Mouse (Mus musculus): ENCODE results near the gene Zbp1. TPM values are rescaled to one million over a fixed set of nuclear protein-coding genes. Genes with fewer than 3 reads are reported as not detected.

The Zbp1 gene
- polyA plus RNA-seq, 1 experiment from 2014 or later = 0.41 TPM

DNA sequence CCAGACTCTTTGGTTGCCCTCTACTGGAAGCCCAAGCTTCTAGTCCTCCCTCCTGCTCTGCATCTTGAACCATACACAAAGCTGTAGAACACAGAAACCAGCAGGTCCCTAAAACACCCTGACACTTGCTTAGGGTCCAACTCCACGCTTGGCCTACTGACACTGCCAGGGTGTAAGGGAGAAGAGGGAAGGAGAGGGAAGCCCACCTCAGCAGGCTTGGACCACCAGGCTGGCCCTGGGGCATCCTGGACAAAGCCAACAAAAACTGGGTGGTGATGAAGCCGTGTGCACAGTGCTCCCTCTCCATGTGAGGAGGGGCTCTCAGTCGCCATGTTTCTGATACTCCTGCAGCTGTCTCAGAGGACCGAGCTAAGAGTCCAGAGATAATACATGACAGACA, 38.7 kb downstream of the Zbp1 start:
- no peak for TF ChIP-seq CTCF (IDR thresholded peaks at IDR 0.05; ENCODE audit: low read depth)
- no peak overlapping the region for H3K4me3 ChIP-seq (ENCODE audit: low read depth, low read length)
- H3K27ac ChIP-seq (ENCODE audit: low read depth) = no peak overlapping the region
- no peak for DNase-seq
- no peaks in the 10 kb centered on the region for H3K27me3 ChIP-seq (ENCODE audit: insufficient read depth, low read length)
- no peak overlapping the region for H3K4me2 ChIP-seq
- H3K9ac ChIP-seq = no peak overlapping the region
- no peaks in the 10 kb centered on the region for H3K36me3 ChIP-seq (ENCODE audit: insufficient read depth)
- no peaks in the 10 kb centered on the region for H3K4me1 ChIP-seq (ENCODE audit: insufficient read depth)
- 61% methylated on average over 4 of the region's 4 CpGs for WGBS
- no peaks in the 10 kb centered on the region for H3K9me3 ChIP-seq (ENCODE audit: low read depth, low read length)
- no peak for ATAC-seq (ENCODE audit: insufficient read depth)

DNA sequence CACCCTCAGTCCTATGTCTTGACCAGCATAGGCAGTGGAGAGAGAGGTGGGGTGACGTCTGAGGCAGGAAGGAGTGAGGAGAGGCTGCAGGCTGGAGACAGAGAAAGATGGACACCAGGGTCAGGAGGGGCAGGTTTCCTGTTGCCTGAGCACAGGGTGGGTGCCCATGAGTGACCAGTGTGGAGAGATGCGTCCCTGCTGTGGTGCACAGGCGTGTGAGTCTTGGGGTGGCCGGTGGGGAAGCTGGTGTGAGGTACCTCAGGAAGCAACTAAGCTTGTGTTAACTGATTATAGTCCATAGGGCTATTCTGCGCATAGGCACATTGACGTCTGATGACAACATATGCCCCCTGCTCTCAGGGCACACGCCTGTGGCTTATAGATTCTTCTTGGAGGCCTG, 39.7 kb downstream of the Zbp1 start:
- H3K9me3 ChIP-seq (ENCODE audit: low read depth, low read length) = no peaks in the 10 kb centered on the region
- H3K36me3 ChIP-seq (ENCODE audit: insufficient read depth) = no peaks in the 10 kb centered on the region
- H3K9ac ChIP-seq = no peak overlapping the region
- no peak for TF ChIP-seq CTCF (IDR thresholded peaks at IDR 0.05; ENCODE audit: low read depth)
- H3K4me1 ChIP-seq (ENCODE audit: insufficient read depth) = no peaks in the 10 kb centered on the region
- no peak overlapping the region for H3K27ac ChIP-seq (ENCODE audit: low read depth)
- no peak overlapping the region for H3K4me2 ChIP-seq
- WGBS = 61% methylated on average over 7 of the region's 7 CpGs
- ATAC-seq (ENCODE audit: insufficient read depth) (no peak), DNase-seq (no peak)
- H3K27me3 ChIP-seq (ENCODE audit: insufficient read depth, low read length) = no peaks in the 10 kb centered on the region
- H3K4me3 ChIP-seq (ENCODE audit: low read depth, low read length) = no peak overlapping the region

DNA sequence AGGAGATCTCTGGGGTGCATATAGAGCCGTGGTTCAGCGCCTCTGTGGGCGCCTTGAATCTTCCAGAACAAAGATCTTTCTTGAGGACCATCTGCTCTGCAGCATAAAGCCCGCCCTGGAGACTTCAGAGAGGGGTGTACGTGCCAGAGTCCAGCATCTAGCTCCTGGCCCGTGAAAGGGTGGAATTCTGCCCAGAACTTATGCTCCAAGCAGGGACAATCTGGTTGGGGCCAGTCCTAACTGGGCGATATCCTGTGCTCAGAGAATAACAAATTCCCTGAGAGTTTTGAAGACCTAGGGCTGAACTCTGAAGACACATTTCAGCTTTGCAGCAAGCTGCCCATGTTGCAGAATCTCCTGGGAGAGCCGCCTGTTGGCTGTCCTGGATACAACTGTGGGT, 40.8 kb downstream of the Zbp1 start:
- no peak for TF ChIP-seq CTCF (IDR thresholded peaks at IDR 0.05; ENCODE audit: low read depth)
- Histone ChIP-seq H3K27ac (ENCODE audit: low read depth) (no peak overlapping the region), H3K4me2 (no peak overlapping the region), H3K9ac (no peak overlapping the region), H3K4me3 (ENCODE audit: low read depth, low read length) (no peak overlapping the region), H3K9me3 (ENCODE audit: low read depth, low read length) (no peaks in the 10 kb centered on the region), H3K4me1 (ENCODE audit: insufficient read depth) (no peaks in the 10 kb centered on the region), H3K36me3 (ENCODE audit: insufficient read depth) (no peaks in the 10 kb centered on the region), H3K27me3 (ENCODE audit: insufficient read depth, low read length) (peaks cover under 1% of the 10 kb centered on the region; the same call in 1 of the 2 replicates)
- DNase-seq (peak; percentile 43), ATAC-seq (ENCODE audit: insufficient read depth) (no peak)
- 72% methylated on average over 8 of the region's 8 CpGs for WGBS

DNA sequence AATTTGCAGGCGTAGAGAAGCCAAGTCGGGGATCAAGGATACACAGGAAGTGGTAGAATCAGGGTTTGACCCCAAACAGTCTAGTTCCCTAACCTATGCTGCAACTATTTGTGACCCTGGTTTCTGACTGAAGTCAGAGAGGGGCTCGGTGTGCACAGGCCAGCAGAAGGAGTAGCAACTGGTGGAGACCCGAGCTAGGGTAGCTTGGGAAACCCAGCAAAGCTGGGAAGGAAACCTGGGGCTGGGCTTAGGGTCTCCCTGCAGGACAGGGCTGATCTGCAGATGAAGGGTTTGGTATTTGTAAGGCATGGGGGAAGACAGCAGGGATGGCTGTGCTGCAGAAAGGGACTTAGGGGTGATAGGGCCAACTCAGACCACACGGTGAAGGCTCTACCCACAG, 41.2 kb downstream of the Zbp1 start:
- no peak overlapping the region for H3K9ac ChIP-seq
- H3K4me1 ChIP-seq (ENCODE audit: insufficient read depth) = no peaks in the 10 kb centered on the region
- no peak for DNase-seq
- H3K4me2 ChIP-seq = no peak overlapping the region
- H3K4me3 ChIP-seq (ENCODE audit: low read depth, low read length) = no peak overlapping the region
- H3K27me3 ChIP-seq (ENCODE audit: insufficient read depth, low read length) = peaks cover 5% of the 10 kb centered on the region
- H3K27ac ChIP-seq (ENCODE audit: low read depth) = no peak overlapping the region
- no peak for ATAC-seq (ENCODE audit: insufficient read depth)
- no peaks in the 10 kb centered on the region for H3K36me3 ChIP-seq (ENCODE audit: insufficient read depth)
- no peaks in the 10 kb centered on the region for H3K9me3 ChIP-seq (ENCODE audit: low read depth, low read length)
- no peak for TF ChIP-seq CTCF (IDR thresholded peaks at IDR 0.05; ENCODE audit: low read depth)
- WGBS = 61% methylated on average over 5 of the region's 5 CpGs

DNA sequence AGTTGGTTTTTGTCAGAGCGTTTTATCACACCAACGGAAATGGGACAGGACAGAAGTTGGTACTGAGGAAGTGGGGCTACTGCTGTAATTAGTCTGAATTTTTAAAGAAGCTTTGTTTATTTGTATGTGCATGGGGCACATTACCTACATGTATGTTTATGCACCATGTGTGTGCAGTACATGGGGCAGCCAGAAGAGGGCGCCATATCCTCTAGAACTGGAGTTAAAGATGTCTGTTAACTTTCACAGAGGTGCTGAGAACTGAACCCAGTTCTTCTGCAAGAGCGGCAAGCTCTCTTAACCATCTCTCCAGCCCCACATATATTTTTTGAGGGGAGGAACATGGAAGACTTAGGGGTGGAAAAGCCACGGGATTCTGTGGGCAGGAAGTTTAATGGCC, 43.0 kb downstream of the Zbp1 start:
- Histone ChIP-seq H3K36me3 (ENCODE audit: insufficient read depth) (no peaks in the 10 kb centered on the region), H3K4me1 (ENCODE audit: insufficient read depth) (peaks cover 9% of the 10 kb centered on the region), H3K4me3 (ENCODE audit: low read depth, low read length) (no peak overlapping the region), H3K27ac (ENCODE audit: low read depth) (no peak overlapping the region), H3K27me3 (ENCODE audit: insufficient read depth, low read length) (peaks cover 23% of the 10 kb centered on the region), H3K9me3 (ENCODE audit: low read depth, low read length) (no peaks in the 10 kb centered on the region), H3K4me2 (no peak overlapping the region), H3K9ac (no peak overlapping the region)
- ATAC-seq (ENCODE audit: insufficient read depth) (no peak), DNase-seq (no peak)
- WGBS = 85% methylated on average over 5 of the region's 5 CpGs
- TF ChIP-seq CTCF (IDR thresholded peaks at IDR 0.05; ENCODE audit: low read depth) = peak; percentile 14; the same call in 1 of the 2 replicates

DNA sequence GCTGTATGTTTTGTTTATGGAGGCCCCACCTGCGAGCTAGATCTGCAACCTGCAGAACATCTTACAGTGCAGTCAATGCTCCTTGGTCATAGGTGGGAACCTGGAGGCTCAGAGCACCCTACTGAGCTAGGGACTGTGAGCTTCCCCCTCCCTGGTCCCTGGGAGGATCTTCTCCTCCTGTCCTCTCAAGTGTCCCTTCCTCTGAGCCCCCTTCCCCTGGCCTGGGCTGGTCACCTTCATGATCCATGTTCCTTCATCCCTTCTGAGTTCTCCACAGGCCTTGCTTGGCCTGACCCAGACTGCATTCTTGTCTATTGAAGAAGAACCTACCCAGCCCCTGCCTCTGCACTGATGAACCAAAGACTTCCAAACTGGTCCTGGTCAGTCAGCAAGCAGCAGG, 44.2 kb downstream of the Zbp1 start:
- peak overlapping the region; percentile 55 for H3K4me2 ChIP-seq
- H3K9me3 ChIP-seq (ENCODE audit: low read depth, low read length) = no peaks in the 10 kb centered on the region
- H3K4me1 ChIP-seq (ENCODE audit: insufficient read depth) = peaks cover 9% of the 10 kb centered on the region
- H3K27ac ChIP-seq (ENCODE audit: low read depth) = no peak overlapping the region
- TF ChIP-seq CTCF (IDR thresholded peaks at IDR 0.05; ENCODE audit: low read depth) = no peak
- no peaks in the 10 kb centered on the region for H3K36me3 ChIP-seq (ENCODE audit: insufficient read depth)
- 42% methylated on average over 1 of the region's 1 CpGs for WGBS
- peaks cover 27% of the 10 kb centered on the region for H3K27me3 ChIP-seq (ENCODE audit: insufficient read depth, low read length)
- no peak overlapping the region for H3K4me3 ChIP-seq (ENCODE audit: low read depth, low read length)
- ATAC-seq (ENCODE audit: insufficient read depth) (no peak), DNase-seq (no peak)
- H3K9ac ChIP-seq = no peak overlapping the region

DNA sequence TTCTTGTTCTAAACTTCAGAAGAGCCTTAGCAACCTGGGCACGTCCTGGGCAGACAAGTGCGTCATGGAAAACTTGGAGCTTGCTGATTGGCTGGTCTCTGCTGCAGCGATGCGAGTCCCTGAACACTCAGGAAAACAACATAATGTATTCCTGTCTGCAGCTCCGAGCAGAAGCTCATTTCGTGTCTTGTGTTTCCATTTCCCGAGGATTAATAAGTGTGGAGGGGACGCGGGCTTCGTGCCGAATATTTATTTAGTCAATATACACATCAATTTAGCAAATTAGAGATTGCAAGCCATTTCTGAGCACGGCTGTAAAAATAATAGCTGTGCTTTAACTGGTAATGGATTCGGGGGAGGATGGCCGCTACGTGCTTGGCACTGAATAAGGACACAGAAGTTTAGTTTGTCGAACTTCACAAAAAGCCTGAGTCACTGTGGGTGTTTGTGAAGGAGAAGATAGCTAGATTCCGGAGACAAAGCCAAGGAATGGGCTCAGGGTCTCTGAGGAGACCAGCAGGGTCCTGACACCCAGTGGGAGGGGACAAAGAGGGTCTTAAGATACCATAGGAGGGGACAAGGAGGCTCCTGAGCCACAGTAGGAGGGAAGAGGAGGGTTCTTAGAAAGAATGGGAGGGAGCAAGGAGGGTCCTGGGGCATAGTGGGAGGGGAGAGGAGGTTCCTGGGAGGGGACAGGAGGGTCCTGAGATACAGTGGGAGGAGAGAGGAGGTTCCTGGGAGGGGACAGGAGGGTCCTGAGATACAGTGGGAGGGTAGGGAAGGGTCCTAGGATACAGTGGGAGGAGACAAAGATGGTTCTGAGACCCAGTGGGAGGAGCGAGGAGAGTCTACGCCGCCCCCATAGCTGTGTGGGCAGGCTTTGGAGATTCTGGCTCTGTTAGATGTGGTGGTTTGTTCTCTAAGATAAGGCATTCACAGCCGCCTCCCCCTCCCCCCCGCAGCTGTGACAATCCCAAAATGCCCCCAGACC, 44.9 kb downstream of the Zbp1 start:
- peak overlapping the region; percentile 55 for H3K4me2 ChIP-seq
- 3% methylated on average over 22 of the region's 22 CpGs for WGBS
- peak; percentile 82 for DNase-seq

More for the DNA sequence above, 44.9 kb downstream of the Zbp1 start:
- Histone ChIP-seq H3K4me3 (ENCODE audit: low read depth, low read length) (peak overlapping the region; percentile 25), H3K27me3 (ENCODE audit: insufficient read depth, low read length) (peaks cover 33% of the 10 kb centered on the region), H3K4me1 (ENCODE audit: insufficient read depth) (peaks cover 9% of the 10 kb centered on the region), H3K9ac (peak overlapping the region; percentile 5), H3K9me3 (ENCODE audit: low read depth, low read length) (no peaks in the 10 kb centered on the region), H3K36me3 (ENCODE audit: insufficient read depth) (no peaks in the 10 kb centered on the region), H3K27ac (ENCODE audit: low read depth) (peak overlapping the region; percentile 85)
- no peak for TF ChIP-seq CTCF (IDR thresholded peaks at IDR 0.05; ENCODE audit: low read depth)
- ATAC-seq (ENCODE audit: insufficient read depth) = peak; percentile 79

Data from lung, embryonic 14.5 days (tissue).